ENCODE assay signal across 8 mouse cellular contexts in the genomic region with DNA sequence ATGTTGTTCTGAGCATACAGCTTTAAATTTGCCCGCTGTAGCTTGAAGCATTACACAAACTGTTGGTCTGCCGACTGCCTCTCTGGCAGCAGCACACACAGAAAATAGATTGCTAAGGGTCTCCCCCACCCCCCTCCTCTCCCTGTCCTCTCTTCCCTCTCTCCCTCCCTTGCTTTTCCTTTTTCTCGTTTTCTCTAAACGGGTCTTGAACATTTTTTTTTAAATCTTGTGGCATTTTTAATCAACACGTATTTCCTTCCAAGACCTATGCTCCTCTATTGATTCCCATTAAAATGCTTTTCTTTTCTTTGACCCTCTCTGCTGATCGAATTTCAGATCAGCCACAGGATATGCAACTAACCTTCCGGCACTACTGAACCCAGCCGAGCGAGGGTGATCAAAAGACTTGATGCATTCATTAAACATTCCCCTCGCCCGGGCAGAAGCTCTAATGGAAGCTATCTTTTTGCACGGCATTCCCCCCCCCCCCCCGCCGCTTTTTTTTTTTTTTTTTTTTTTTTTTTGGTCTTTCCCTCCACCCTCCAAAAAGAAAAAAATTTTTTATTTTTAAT.
DNase-seq lines count a peak whose midpoint lies in the region; ATAC-seq and TF ChIP-seq lines count a peak whose summit lies in the region.

No protein-coding gene starts in this region.

- WGBS in heart, embryonic 13.5 days: 0% methylated on average over 13 of the region's 14 CpGs
- 0% methylated on average over 12 of the region's 14 CpGs for WGBS in kidney, embryonic 16.5 days
- under 1% methylated on average over 12 of the region's 14 CpGs for WGBS in liver, embryonic 14.5 days (ENCODE audit: insufficient replicate concordance)
- under 1% methylated on average over 14 of the region's 14 CpGs for WGBS in neural tube, embryonic 14.5 days

- H3K4me1 ChIP-seq in cortical plate, adult 2 months (ENCODE audit: control insufficient read depth, insufficient read depth, low read length): no peaks in the 10 kb centered on the region; the same call in 1 of the 2 replicates
- H3K4me1 ChIP-seq in heart, embryonic 13.5 days: peaks cover 14% of the 10 kb centered on the region
- H3K4me1 ChIP-seq in kidney, embryonic 16.5 days (ENCODE audit: insufficient read depth, low read length): peaks cover 7% of the 10 kb centered on the region
- peaks cover 0 to 4% of the 10 kb centered on the region in 2 experiments; a peak in 1 of 4 replicates for H3K4me1 ChIP-seq in liver, embryonic 14.5 days (replicated peaks; ENCODE audit: control insufficient read depth in 2 of 2, insufficient read depth in 2 of 2, low read length in 1 of 2)
- peaks cover 4% of the 10 kb centered on the region; the same call in 1 of the 2 replicates for H3K4me1 ChIP-seq in neural tube, embryonic 14.5 days (ENCODE audit: control insufficient read depth, insufficient read depth, low read length)

- peak overlapping the region; percentile 89 for H3K9ac ChIP-seq in heart, embryonic 13.5 days
- peak overlapping the region; percentile 71 for H3K9ac ChIP-seq in kidney, embryonic 16.5 days (replicated peaks; ENCODE audit: low read length)
- peak overlapping the region; percentile 76 for H3K9ac ChIP-seq in liver, embryonic 14.5 days (replicated peaks)
- H3K9ac ChIP-seq in neural tube, embryonic 14.5 days (replicated peaks; ENCODE audit: low read depth, low read length): peak overlapping the region; percentile 80

- ATAC-seq in CD4-positive, CD25-positive, alpha-beta regulatory T cell, adult 4 months: peak; percentile 21
- ATAC-seq in heart, embryonic 13.5 days (ENCODE audit: extremely low read depth, insufficient number of reproducible peaks, low FRiP score, low TSS enrichment): no peak
- ATAC-seq in kidney, embryonic 16.5 days (ENCODE audit: low FRiP score, low TSS enrichment): peak; percentile 59; the same call in 1 of the 2 replicates
- no peak for ATAC-seq in liver, embryonic 14.5 days (ENCODE audit: insufficient read depth)
- ATAC-seq in neural tube, embryonic 14.5 days (ENCODE audit: low read depth): peak; percentile 70

- H3K36me3 ChIP-seq in heart, embryonic 13.5 days: no peaks in the 10 kb centered on the region
- H3K36me3 ChIP-seq in kidney, embryonic 16.5 days (ENCODE audit: insufficient read depth, low read length): no peaks in the 10 kb centered on the region
- H3K36me3 ChIP-seq in liver, embryonic 14.5 days (replicated peaks; ENCODE audit: control insufficient read depth, insufficient read depth, low read depth): no peaks in the 10 kb centered on the region
- no peaks in the 10 kb centered on the region for H3K36me3 ChIP-seq in neural tube, embryonic 14.5 days (ENCODE audit: control insufficient read depth, insufficient read depth, low read length)

- TF ChIP-seq POLR2A in cortical plate, adult 2 months (IDR thresholded peaks at IDR 0.05; ENCODE audit: extremely low read depth, insufficient read depth, low read length): 0 out of 2 replicates have a peak, but pooled peaks have one; percentile 17

- DNase-seq in T-cell, adult 2 months (ENCODE audit: low spot score): peak; percentile 13
- DNase-seq in liver, embryonic 14.5 days (ENCODE audit: low read depth in 3 of 3, low spot score in 3 of 3): peak in 1 of 3 experiments; percentile 11
- no peak for DNase-seq in urinary bladder, postnatal 36 days (ENCODE audit: low spot score in 2 of 2)

- peak overlapping the region; percentile 58 for H3K4me3 ChIP-seq in cortical plate, adult 2 months (ENCODE audit: insufficient read depth, low read length)
- peak overlapping the region; percentile 67 for H3K4me3 ChIP-seq in heart, embryonic 13.5 days
- peak overlapping the region; percentile 68 for H3K4me3 ChIP-seq in kidney, embryonic 16.5 days (ENCODE audit: low read length)
- peak overlapping the region; percentile 55 to 62 for H3K4me3 ChIP-seq in liver, embryonic 14.5 days (ENCODE audit: insufficient read depth in 1 of 2, low read depth in 2 of 2, low read length in 2 of 2)
- H3K4me3 ChIP-seq in neural tube, embryonic 14.5 days (ENCODE audit: low read depth, low read length): peak overlapping the region; percentile 51

- peak overlapping the region; percentile 94 for H3K27ac ChIP-seq in cortical plate, adult 2 months (ENCODE audit: insufficient read depth, low read length)
- peak overlapping the region; percentile 98 for H3K27ac ChIP-seq in heart, embryonic 13.5 days (replicated peaks)
- peak overlapping the region; percentile 99 for H3K27ac ChIP-seq in kidney, embryonic 16.5 days (ENCODE audit: low read length)
- no peak overlapping the region for H3K27ac ChIP-seq in liver, embryonic 14.5 days
- peak overlapping the region; percentile 99 for H3K27ac ChIP-seq in neural tube, embryonic 14.5 days (ENCODE audit: low read depth, low read length)

- H3K27me3 ChIP-seq in heart, embryonic 13.5 days (replicated peaks): no peaks in the 10 kb centered on the region
- H3K27me3 ChIP-seq in kidney, embryonic 16.5 days (ENCODE audit: insufficient read depth, low read length): no peaks in the 10 kb centered on the region
- H3K27me3 ChIP-seq in liver, embryonic 14.5 days (ENCODE audit: control insufficient read depth, insufficient read depth, low read length): no peaks in the 10 kb centered on the region
- H3K27me3 ChIP-seq in neural tube, embryonic 14.5 days (ENCODE audit: control insufficient read depth, insufficient read depth, low read length): no peaks in the 10 kb centered on the region

- TF ChIP-seq CTCF in cortical plate, adult 2 months (IDR thresholded peaks at IDR 0.05; ENCODE audit: extremely low read depth, insufficient read depth, low read length): no peak
- no peak for TF ChIP-seq CTCF in liver, embryonic 14.5 days (IDR thresholded peaks at IDR 0.05; ENCODE audit: low read depth)

- peak overlapping the region; percentile 83 for H3K4me2 ChIP-seq in heart, embryonic 13.5 days
- peak overlapping the region; percentile 59 for H3K4me2 ChIP-seq in kidney, embryonic 16.5 days (replicated peaks; ENCODE audit: low read depth, low read length)
- peak overlapping the region; percentile 76 for H3K4me2 ChIP-seq in liver, embryonic 14.5 days (ENCODE audit: low read depth)
- H3K4me2 ChIP-seq in neural tube, embryonic 14.5 days (ENCODE audit: low read depth, low read length): peak overlapping the region; percentile 73

- no peaks in the 10 kb centered on the region for H3K9me3 ChIP-seq in heart, embryonic 13.5 days
- H3K9me3 ChIP-seq in kidney, embryonic 16.5 days (ENCODE audit: low read length): no peaks in the 10 kb centered on the region
- H3K9me3 ChIP-seq in liver, embryonic 14.5 days (ENCODE audit: control insufficient read depth, low read length): no peaks in the 10 kb centered on the region
- H3K9me3 ChIP-seq in neural tube, embryonic 14.5 days (ENCODE audit: control insufficient read depth, low read length): no peaks in the 10 kb centered on the region

- no peak for TF ChIP-seq EP300 in liver, embryonic 14.5 days (IDR thresholded peaks at IDR 0.05; ENCODE audit: low read depth)

Comparison
In these comparisons a context has a peak if more than half of its experiments do, and no peak if none do; other contexts are left out.
1. ATAC-seq: peak in CD4-positive, CD25-positive, alpha-beta regulatory T cell, adult 4 months (single experiment), kidney, embryonic 16.5 days (single experiment) and neural tube, embryonic 14.5 days (single experiment); none in heart, embryonic 13.5 days (single experiment) and liver, embryonic 14.5 days (single experiment).
2. Peak in every context shown above with its lines, with median percentiles within 50 percentile points of each other: H3K4me3 ChIP-seq, H3K4me2 ChIP-seq and H3K9ac ChIP-seq.